Mouse (Mus musculus): ENCODE results near the gene Cenpn.

Cenpn gene

DNA sequence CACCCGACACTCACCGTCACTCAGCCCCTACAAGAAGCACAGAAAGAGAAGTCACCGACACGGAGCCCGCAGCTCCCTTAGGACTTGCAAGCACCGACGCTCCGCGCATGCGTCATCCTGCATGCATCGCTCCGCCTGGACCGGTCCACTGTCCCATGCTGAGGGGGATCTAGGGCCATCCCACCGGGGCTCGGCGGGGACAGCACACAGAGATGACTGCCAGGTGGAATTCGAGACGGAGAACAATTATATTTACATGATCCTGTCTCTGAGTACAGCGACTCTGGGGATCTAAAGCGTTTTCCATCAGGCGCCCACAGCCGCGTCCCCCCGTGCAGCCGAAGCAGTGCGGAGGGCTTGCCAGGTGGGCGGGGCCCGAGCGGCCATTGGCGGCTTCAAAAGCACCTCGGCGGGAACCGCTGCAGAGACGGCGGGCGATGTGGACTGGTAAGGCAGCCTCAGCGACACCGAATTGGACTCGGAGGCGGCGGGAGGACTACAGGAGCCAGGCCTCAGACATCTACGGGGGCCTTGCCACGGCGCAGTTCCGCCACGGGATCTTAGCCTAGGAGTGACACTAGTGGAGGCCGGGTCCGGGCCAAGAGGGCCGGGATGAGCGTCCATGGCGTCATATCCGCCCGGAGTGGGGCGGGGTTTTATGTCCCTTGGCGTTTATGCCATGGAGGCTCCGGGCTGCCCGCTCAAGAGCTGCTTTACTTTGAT lies at the start of gene Cenpn, which contains the start of gene Cmc2:
Cenpn (plus strand) TSS at position 394 of the 723 bp plus-strand sequence.
Cmc2 (minus strand) TSS at position 119 of the 723 bp plus-strand sequence.
- CTCF ChIA-PET: interaction anchor here (0.9 kb wide), 1 partner anchor 69 kb away, joined by 3 read pairs; no protein-coding TSS in a partner anchor

DNA sequence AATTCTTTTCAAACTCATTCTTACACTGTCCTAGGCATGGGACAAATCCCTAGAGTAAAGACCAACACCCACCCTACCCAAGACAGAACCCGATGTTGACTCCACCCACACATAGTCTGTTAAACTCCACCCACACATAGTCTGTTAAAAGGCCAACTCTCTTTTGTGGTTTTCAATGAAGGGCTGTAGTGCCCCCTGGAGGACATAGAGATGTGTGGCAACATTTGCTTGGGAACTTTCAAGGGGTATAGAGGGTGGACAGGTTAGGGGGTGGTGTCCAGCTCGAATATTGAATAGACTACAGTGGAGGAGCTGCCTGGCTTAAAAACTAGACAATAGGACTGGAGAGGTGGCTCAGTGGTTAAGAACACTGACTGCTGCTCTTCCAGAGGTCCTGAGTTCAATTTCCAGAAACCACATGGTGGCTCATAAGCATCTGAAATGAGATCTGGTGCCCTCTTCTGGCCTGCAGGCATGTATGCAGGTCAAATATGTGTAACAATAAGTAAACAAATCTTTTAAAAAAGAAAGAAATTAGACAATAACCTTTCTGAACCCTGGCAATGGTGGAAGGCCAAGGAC lies 48.7 kb upstream of the Cenpn start:
- CTCF ChIA-PET: interaction anchor here (0.6 to 0.7 kb wide), 2 partner anchors 9 to 74 kb away, joined by 4 to 5 read pairs; no protein-coding TSS in a partner anchor

DNA sequence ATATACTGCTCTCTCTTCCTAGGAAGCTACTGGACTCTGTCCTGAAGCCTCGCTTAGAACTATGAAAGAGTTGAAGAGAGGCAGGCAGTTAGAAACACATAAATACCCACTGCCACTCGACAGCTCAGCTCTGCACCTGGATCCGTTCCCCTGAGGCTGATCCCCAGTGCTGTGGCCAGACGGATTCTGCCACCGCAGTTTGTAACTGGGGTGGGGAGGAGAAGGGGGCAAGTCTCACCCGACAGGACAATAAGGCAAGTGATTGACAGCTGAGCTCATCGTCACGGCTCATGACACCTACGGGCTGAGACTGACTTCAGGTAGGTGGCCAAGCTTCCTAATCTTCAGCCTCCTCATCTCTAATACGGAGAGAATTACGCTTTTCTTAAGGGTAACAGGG lies 47.9 kb upstream of the Cenpn start:
- CTCF ChIA-PET: interaction anchor here (0.7 to 0.8 kb wide), 2 partner anchors 73 to 106 kb away, joined by 3 to 4 read pairs; no protein-coding TSS in a partner anchor

DNA sequence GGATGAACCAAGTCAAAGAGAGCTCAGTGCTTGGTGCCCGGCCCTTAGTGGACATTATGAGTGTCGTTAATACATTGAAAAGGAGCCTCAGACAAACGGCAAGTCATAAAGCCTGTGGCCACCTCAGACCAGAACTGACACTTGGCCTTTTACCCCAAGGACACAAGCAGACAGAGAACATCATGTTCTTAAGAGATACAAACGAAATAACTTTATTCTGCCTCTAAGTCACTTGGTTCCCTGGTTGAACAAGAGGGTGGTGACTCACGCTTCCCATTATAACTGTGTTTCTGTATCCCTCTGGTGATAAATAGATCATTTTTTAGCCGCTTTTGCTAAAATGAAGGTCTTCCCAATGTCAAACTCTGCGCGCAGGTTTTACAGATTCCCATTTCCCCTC lies 47.5 kb upstream of the Cenpn start:
- CTCF ChIA-PET: interaction anchor here (0.8 kb wide), 1 partner anchor 106 kb away, joined by 3 read pairs; no protein-coding TSS in a partner anchor

DNA sequence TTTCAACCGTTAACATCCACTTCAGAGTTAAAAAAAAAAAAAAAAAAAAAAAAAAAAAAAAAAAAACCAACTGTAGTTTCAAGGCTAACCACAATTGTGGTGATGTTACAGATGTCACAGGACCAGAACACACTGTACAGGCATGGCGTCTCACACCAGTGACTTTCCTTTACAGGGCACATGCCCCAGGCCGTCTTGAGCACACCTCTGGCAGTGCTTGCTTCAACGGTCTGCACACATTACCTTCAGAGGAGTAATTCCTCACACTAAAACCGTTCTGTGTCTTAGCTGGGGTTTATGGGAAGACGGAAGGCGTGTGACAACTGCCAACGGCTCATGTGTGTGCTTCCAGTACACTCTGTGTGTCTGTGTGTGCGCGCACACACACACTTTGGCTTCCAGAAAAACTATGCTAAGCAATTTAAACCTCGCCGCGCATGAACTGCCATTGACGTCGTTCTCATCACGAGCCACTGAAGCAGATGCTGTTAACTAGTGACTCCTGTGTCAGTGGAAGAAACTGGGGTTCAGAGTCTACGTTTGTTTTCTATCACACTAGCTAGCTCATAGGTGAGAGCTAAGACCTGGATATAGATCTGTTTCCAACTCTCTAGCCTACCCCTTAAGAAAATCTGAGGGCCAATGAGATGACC lies 45.6 kb upstream of the Cenpn start:
- CTCF ChIA-PET: no interaction called here

DNA sequence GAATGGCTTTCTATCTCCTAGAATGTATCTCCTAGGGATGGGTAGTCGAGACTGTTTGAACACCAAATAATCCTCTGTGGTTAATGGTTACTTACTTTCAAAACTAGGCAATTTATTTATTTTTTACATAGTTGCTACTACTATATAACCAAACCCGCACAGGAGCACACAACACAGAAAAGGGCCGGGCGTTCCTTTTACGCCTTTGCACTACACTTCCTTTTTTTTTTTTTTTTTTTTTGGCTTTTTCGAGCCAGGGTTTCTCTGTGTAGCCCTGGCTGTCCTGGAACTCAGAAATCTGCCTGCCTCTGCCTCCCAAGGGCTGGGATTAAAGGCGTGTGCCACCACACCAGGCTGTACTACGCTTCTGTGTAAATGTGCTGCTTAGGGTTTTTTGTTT lies 40.1 kb upstream of the Cenpn start:
- CTCF ChIA-PET: no interaction called here

DNA sequence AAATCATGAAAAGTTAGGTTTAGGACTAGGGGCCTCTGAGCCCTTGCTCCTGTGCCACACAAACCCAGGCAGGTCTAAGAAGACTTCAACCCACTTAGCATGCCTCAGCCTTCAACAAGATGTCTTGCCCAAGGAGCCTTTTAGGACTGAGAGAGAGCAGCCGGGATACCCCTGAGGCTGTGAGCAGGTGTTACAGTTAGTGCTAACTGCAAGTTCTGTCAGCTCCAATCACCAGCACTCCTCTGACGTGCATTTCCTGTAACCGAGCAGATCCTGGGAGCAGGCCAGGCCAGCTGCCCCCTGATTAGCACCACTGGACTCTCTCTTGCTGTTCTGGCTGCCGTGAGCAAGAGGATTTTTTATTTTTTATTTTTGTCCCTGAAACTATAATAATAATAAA lies 33.7 kb upstream of the Cenpn start:
- CTCF ChIA-PET: no interaction called here

DNA sequence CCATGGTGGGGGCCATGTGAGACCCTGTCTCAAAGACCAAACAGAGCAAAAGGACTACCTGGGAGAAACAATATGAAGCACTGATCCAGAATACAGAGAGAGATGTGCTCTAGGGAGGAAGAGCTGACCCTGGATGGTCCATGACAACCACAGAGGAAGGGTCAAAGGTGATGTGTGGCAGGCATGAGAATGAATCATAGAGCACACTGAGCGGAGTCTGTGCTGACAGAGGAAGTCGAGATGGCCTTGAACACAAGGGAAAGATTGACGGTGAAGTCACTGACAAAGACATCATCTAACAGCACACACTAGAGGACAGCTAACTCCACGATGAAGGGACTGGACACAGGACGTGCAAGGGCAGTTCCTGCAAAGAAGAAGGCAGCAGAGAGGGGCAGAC lies 30.1 kb upstream of the Cenpn start:
- CTCF ChIA-PET: no interaction called here

DNA sequence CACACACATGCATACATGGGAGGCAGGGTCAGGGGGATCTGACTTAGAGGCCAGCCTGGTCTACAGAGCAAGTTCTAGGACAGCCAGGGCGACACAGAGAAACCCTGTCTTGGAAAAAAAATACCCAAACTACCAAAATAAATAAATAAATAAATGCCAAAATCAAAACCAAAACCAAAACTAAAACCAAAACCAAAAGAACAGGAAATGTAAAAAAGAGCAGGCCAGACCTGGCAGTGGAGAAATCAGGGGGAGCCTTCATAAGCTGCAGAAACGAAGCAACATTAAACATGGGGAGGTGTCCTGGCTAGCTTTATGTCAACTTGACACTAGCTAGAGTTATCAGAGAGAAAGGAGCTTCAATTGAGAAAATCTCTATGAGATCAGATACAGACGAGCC lies 29.4 kb upstream of the Cenpn start:
- CTCF ChIA-PET: no interaction called here

DNA sequence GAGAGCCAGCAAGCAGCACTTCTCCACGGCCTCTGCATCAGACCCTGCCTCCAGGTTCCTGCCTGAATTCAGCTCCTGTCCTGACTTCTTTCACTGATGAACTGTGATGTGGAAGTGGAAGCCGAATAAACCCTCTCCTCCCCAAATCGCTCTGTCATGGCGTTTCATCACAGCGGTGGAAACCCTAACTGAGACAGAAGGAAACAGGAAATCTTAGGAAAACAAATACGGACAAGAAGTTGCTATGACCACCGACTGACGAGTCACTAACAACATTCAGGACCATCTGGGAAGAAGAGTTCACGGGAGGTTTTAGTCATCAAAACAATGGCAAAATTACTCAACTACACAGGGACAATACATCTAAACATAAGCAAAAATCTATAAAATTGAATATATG lies 28.9 kb upstream of the Cenpn start:
- CTCF ChIA-PET: no interaction called here

DNA sequence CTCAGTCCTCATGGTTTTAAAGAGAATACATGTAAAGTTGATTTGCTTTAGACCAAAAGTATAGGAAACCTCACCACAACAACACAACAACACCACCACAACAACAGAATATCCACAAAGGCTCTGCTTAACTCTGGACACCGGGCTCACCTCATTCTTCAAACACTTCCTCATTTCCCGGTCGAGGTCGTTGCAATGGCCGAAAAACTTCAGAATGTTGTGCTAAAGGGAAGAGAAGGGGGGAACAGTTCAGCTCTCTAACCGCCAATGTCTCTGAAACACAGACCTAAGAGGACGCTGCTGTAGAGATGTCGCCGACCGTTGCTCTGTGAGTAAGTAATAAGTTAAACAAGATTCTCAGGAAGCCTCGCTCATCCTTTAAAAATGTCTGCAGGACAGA lies 27.6 kb upstream of the Cenpn start:
- CTCF ChIA-PET: no interaction called here

DNA sequence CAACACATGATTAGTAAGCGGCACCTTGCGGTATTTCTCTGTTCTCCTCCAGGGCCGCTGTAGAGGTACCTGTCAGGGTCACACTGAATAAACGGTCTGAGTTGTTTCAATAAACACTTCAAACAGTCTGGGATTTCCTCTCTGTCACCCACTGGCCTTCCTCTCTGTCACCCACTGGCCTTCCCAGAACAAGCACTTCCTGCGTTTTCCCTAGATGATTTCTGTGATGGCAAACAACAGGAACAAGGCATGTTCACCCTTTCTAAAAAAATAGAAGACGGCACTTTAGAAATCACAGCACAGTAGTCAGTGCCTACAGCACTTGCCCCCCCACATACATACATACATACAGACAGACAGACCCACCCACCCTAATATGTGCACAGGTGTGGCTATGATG lies 26.0 kb upstream of the Cenpn start:
- CTCF ChIA-PET: no interaction called here

DNA sequence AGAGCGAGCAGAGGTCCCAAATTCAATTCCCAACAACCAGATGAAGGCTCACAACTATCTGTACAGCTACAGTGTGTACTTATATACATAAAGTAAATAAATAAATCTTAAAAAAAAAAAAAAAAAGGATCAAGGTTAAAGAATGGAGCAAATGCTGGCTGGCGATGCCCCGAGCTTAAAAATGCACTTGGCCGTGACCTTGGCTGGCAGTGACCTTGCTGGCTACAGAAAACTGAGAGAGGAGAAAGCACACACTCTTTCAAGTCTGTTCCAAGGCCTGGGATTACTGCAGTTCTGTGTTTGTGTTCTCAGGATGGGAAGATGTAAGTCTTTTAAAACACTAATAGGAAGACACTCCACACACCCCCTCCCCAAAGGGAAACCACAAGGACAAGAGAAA lies 16.8 kb upstream of the Cenpn start:
- CTCF ChIA-PET: interaction anchor here (0.6 kb wide), 1 partner anchor 1211 kb away, joined by 4 read pairs; no protein-coding TSS in a partner anchor

DNA sequence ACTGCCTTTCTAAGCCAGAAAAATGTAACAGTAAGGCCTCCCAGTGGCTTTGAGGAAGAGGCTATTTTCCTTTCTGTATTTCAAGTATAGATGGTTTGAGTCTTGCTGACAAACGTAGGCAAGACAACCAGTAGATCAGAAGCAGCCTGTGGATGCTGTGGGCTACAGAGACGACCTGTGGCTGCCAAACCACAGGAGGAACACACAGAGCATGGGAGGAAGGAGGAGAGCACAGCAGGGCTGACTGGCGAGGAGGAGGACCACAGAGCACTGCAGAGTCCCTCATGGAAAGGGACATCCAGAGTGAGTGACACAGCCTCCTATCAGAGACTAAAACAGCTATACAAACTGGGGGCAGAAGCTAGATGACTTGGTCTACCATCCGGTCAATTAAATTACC lies 16.3 kb upstream of the Cenpn start:
- CTCF ChIA-PET: interaction anchor here (0.6 kb wide), 2 partner anchors 233 to 1211 kb away, joined by 4 to 7 read pairs; no protein-coding TSS in a partner anchor

DNA sequence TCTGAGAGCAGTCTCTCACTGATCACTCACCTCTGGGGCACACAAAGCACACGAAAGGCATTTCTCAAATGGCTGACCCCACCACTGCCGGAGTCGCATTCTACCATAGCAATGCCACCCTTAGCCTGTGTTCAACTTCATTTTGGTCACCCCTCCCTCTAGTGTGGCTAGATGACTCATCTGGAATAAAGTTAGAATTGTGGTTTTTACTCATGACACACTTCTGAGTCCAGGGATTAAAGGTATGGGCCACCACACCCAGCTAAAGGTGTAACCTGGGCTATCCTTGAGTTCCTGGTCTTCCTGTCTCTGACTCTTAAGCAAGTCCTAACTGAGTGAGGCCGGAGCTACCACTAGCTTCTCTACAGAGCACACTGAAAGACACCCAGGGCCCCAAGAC lies 15.7 kb upstream of the Cenpn start:
- CTCF ChIA-PET: interaction anchor here (0.6 kb wide), 1 partner anchor 234 kb away, joined by 7 read pairs; no protein-coding TSS in a partner anchor

DNA sequence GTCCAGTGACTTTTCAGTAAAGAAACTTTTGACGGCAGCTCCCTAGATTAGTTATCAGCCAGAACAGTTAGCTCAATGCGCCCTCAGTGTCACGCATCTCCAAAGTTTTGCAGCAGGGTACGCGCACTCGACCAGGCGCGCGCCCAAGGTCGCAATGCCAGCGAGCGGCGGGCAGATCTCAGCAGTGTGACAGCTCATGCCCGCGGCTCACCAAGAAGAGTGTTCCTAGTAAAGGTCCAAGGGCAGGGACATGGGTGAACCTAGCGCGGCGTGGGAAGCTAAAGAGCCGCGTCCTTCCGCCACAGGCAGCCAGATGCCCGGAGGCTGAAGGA lies 559 bp upstream of the Cenpn start:
- CTCF ChIA-PET: interaction anchor here (0.9 kb wide), 1 partner anchor 70 kb away, joined by 3 read pairs; no protein-coding TSS in a partner anchor

DNA sequence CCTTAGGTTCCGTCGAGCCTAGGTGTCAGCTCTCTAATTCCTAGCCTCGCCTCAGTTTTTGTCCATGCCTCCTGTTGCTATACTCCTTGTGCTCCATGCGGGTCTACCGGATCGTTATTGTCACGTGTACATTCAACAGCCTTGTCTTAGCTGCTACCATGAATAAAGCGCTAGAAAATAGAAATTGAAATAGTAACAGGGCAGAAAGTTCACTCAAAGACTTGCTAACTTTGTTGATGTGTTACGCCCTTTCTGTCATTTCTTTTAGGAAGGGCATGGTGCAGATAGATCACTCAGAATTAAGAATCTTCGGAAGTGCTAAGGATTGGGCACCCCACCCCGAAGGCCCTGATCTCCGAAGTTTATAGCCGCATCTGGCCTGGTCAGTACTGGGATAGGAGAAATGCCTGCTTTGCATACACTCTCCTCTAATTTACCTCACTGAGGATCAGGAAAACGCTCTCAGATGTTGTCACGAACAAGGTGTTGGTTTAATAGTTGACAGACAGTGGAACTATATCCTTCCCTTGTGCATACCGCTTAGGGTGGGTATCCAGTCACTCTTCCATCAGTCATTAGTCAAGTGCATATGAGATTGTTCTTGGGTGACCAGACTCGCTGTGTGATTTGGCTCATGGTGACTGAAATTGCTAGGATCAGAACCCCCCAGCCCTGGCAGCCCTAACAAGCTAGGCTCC lies 679 bp downstream of the Cenpn start:
- CTCF ChIA-PET: interaction anchor here (0.7 kb wide), 1 partner anchor 12 kb away, joined by 3 read pairs; no protein-coding TSS in a partner anchor

DNA sequence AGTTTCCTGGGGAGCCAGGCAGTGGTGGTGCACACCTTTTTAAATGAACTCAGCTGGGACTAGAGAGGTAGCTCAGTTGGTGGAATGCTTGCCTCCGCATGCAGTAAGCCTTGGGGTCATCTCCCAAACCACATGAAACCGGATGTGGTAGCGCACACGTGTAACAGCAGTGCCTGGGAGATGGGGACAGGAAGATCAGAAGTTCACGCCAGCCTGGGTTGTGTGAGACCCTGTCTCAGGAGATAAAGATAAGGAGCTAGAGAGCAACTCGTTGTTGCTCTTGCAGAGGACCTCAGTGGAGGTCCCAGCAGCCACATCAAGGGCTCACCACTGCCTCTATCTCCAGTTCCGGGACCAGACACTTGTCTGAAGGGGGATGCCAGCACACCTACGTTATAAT lies 2.0 kb downstream of the Cenpn start:
- CTCF ChIA-PET: no interaction called here

DNA sequence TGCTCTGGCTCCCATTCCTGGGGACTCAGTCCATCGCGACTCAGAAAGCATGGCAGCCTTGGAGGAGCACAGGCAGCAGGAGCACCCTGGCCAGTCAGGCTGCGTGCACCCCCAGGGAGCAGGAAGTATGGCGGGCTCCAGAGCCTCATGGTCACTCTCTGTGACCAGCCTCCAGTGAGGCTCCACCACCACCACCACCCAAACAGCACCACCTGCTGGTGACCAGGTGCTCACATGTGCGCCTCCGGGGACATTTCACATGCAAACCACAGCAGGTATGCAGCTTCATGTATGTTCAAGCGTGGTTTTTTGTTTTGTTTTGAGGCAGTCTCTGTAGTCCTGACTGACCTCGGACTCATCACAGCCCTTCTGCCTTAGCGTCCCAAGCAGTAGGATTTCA lies 6.3 kb downstream of the Cenpn start:
- CTCF ChIA-PET: interaction anchor here (0.6 kb wide), 1 partner anchor 43 kb away, joined by 8 read pairs; no protein-coding TSS in a partner anchor

DNA sequence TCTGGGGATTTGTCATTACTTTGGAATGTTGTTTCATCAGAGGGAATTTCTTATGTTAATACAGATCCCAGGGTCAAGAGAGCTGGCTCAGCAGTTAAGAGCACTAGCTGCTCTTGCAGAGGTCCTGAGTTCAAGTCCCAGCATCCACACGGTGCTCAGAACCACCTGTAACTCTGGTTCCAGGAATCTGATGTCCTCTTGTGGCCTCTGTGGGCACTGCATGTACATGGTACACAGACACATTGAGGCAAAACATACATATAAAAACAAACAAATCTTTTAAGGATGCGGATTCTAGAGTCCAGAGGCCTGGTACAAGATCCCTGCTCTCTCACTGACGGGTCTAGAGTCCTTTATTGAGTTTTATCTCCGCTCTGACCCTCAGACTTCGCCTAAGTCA lies 7.1 kb downstream of the Cenpn start:
- CTCF ChIA-PET: interaction anchor here (1.3 kb wide), 1 partner anchor 12 kb away, joined by 12 read pairs; no protein-coding TSS in a partner anchor

DNA sequence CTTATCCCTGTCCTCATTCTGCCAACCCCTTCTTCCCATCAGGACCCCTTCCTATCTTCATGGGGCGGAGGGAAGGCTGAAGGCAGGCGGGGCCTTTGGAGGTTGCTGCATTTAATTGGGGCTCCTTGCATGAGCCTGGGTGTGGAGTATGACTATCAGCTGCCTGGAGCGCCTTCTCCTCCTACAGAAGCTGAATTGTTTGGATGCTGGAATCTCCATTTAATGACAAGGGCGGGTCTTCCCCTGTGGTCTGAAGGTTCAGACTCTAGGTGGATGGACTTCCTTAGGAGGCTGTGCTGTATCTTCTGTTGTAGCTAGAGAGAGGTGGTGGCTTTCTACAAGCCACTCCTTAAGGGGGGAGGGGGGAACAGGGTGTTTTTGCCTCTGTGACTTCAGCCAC lies 13.4 kb downstream of the Cenpn start:
- CTCF ChIA-PET: interaction anchor here (0.6 kb wide), 1 partner anchor 102 kb away, joined by 24 read pairs; no protein-coding TSS in a partner anchor

DNA sequence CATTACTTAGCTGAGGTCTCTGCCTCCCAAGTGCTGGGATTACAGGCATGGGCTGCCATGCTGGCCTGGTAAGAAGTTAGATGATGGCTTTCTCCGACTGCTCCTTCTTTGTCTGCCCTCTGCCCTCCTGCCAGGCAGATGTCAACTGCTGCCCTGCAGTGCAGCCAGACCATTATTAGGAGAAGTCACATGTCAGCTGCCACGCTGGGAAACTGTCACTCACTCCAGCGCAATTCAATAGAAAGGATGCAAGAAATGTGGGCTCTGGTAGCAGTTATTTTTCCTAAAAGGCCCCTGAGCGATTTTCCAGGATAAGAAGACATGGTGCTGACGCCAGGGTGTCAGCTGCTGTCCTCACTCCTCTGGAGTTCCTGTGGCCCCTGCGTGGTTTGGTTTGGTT lies 14.0 kb downstream of the Cenpn start:
- CTCF ChIA-PET: no interaction called here

Measured in spleen, embryonic (tissue).